Mouse (Mus musculus) kidney, postnatal 0 days (tissue): ENCODE results near the gene Srsf2. TPM values are rescaled to one million over a fixed set of nuclear protein-coding genes. Genes with fewer than 3 reads are reported as not detected.

ENCODE experiments used
- ATAC-seq: fragments of 200-750 bp; cut with Nextera tagmentation; replicated peaks from 2 replicates; pipeline ENCODE4 v1.8.0; 2017; ENCODE audit warnings: low read depth, moderate number of reproducible peaks, moderate TSS enrichment, moderate library complexity; ENCODE audit not compliant: low FRiP score
- DNase-seq: peaks from one replicate; pipeline ENCODE4 v3.0.0-alpha.2; 2016; ENCODE audit warnings: low spot score
- H3K27ac ChIP-seq: fragments of 300-500 bp; sonication (generic); 2 replicates; pipeline ENCODE4 v1.5.1; 2014; ENCODE audit warnings: mild to moderate bottlenecking
- H3K27me3 ChIP-seq: fragments of 300-500 bp; sonication (generic); 2 replicates; pipeline ENCODE4 v1.6.1; 2014; ENCODE audit warnings: low read length, mixed read lengths; ENCODE audit not compliant: insufficient read depth
- H3K36me3 ChIP-seq: fragments of 300-500 bp; sonication (generic); 2 replicates; pipeline ENCODE4 v1.6.1; 2014; ENCODE audit warnings: low read length, mixed read lengths; ENCODE audit not compliant: insufficient read depth
- H3K4me1 ChIP-seq: fragments of 300-500 bp; sonication (generic); replicated peaks from 2 replicates; pipeline ENCODE4 v1.6.1; 2014; ENCODE audit warnings: antibody characterized with exemption, low read length, mixed read lengths; ENCODE audit not compliant: insufficient read depth
- H3K4me2 ChIP-seq: fragments of 300-500 bp; sonication (generic); 2 replicates; pipeline ENCODE4 v1.6.1; 2014; ENCODE audit warnings: mild to moderate bottlenecking, low read length, moderate library complexity, mixed read lengths
- H3K4me3 ChIP-seq: fragments of 300-500 bp; sonication (generic); replicated peaks from 2 replicates; pipeline ENCODE4 v1.5.1; 2014; ENCODE audit warnings: low read depth, low read length
- H3K9ac ChIP-seq: fragments of 300-500 bp; sonication (generic); 2 replicates; pipeline ENCODE4 v1.6.1; 2014; ENCODE audit warnings: low read depth, low read length
- H3K9me3 ChIP-seq: fragments of 300-500 bp; sonication (generic); replicated peaks from 2 replicates; pipeline ENCODE4 v1.6.1; 2016; ENCODE audit warnings: low read length, inconsistent platforms, mixed read lengths
- CTCF ChIP-seq: IDR thresholded peaks from 2 replicates; pipeline ENCODE4 v1.5.1; 2016; ENCODE audit warnings: antibody characterized with exemption, low read depth, mild to moderate bottlenecking, moderate library complexity
- WGBS: fragments of 180-500 bp; shearing (Covaris S2); extraction: QIAGEN DNeasy Blood & Tissue Kit; methylation state at CpG from one replicate; pipeline ENCODE4 v1.1.7; 2014; 5-methylcytosine and 5-hydroxymethylcytosine counted together
- polyA plus RNA-seq: library from polyadenylated mRNA; unstranded; fragments of >200 nt; fragmentation: Nextera tagmentation; extraction: Ambion mirVana; gene quantifications from 2 replicates; pipeline ENCODE4 v1.2.1, GENCODE M21; 2015

Gene Srsf2
- polyA plus RNA-seq, 1 experiment from 2014 or later: 665 TPM

GRCm38 (mm10) chr11:116885275-116886151 is 32.6 kb upstream of the Srsf2 start:
- peak; percentile 94 for TF ChIP-seq CTCF
- 3% methylated on average over 28 of the region's 28 CpGs for WGBS
- no peaks in the 10 kb centered on the region for H3K27me3 ChIP-seq
- peak overlapping the region; percentile 12 for H3K4me3 ChIP-seq
- no peak overlapping the region for H3K27ac ChIP-seq
- no peak overlapping the region for H3K9ac ChIP-seq
- H3K36me3 ChIP-seq: no peaks in the 10 kb centered on the region
- no peaks in the 10 kb centered on the region for H3K9me3 ChIP-seq
- ATAC-seq: peak; percentile 52; the same call in 1 of the 2 replicates
- H3K4me2 ChIP-seq: peak overlapping the region; percentile 50
- peak; percentile 88 for DNase-seq
- H3K4me1 ChIP-seq: no peaks in the 10 kb centered on the region

DNA sequence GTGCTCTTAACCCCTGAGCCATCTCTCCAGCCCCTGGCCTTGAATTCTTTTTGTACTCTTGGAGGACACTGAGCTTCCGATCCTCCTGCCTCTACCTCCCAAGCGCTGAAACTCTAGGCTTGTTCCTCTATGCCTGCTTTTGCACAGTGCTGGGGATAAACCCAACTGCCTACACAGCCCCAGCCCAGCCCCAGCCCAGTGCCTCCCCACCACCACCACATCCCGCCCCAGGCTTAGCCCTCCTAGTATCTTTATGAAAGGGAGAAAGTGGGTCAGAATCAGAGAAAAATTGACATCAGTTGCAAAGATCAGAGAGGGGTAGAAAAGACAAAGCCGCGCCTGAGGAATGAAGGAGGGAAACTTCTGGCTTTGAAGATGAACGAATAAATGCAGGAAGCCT is 31.2 kb upstream of the Srsf2 start:
- no peak for ATAC-seq

GRCm38 (mm10) chr11:116882446-116882845 is 29.6 kb upstream of the Srsf2 start:
- no peaks in the 10 kb centered on the region for H3K36me3 ChIP-seq
- no peaks in the 10 kb centered on the region for H3K27me3 ChIP-seq
- no peaks in the 10 kb centered on the region for H3K4me1 ChIP-seq
- no peak overlapping the region for H3K27ac ChIP-seq
- H3K9ac ChIP-seq: no peak overlapping the region
- no peak overlapping the region for H3K4me3 ChIP-seq
- ATAC-seq: no peak
- WGBS: 83% methylated on average over 10 of the region's 10 CpGs
- no peak for DNase-seq
- TF ChIP-seq CTCF: no peak
- H3K9me3 ChIP-seq: no peaks in the 10 kb centered on the region
- no peak overlapping the region for H3K4me2 ChIP-seq

More for the DNA sequence above, 31.2 kb upstream of the Srsf2 start:
- no peak overlapping the region for H3K27ac ChIP-seq
- DNase-seq: no peak
- H3K4me3 ChIP-seq: no peak overlapping the region
- no peaks in the 10 kb centered on the region for H3K4me1 ChIP-seq
- H3K9ac ChIP-seq: no peak overlapping the region
- 92% methylated on average over 6 of the region's 6 CpGs for WGBS
- no peak overlapping the region for H3K4me2 ChIP-seq
- no peaks in the 10 kb centered on the region for H3K36me3 ChIP-seq
- no peaks in the 10 kb centered on the region for H3K9me3 ChIP-seq
- no peak for TF ChIP-seq CTCF
- H3K27me3 ChIP-seq: no peaks in the 10 kb centered on the region

GRCm38 (mm10) chr11:116881440-116881839 is 28.5 kb upstream of the Srsf2 start:
- no peak overlapping the region for H3K4me3 ChIP-seq
- no peak overlapping the region for H3K4me2 ChIP-seq
- no peaks in the 10 kb centered on the region for H3K4me1 ChIP-seq
- H3K36me3 ChIP-seq: no peaks in the 10 kb centered on the region
- H3K27ac ChIP-seq: no peak overlapping the region
- ATAC-seq: no peak
- TF ChIP-seq CTCF: no peak
- DNase-seq: no peak
- H3K9me3 ChIP-seq: no peaks in the 10 kb centered on the region
- H3K27me3 ChIP-seq: no peaks in the 10 kb centered on the region
- WGBS: 71% methylated on average over 5 of the region's 5 CpGs
- H3K9ac ChIP-seq: no peak overlapping the region

DNA sequence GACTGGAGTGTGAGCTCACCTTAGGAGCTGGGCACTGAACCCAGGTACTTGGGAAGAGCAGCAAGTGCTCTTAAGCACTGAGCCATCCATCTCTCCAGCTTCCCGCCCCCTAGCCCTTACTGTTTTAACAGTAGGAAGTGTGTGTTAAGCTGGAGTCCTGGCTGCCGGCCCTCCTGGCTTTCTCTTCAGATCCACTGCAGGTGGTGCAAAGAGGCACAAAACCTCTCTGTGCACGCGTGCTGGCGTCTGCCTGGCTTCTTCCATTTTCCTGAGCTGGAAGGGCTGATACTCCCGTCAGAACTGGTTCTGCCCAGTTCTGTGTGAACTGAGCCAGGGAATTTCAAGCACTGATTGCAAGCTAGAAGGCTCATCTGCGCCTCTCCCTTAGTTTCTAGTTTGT is 27.9 kb upstream of the Srsf2 start:
- no peak overlapping the region for H3K4me3 ChIP-seq
- H3K4me1 ChIP-seq: no peaks in the 10 kb centered on the region
- DNase-seq (no peak), ATAC-seq (no peak)
- no peaks in the 10 kb centered on the region for H3K36me3 ChIP-seq
- 69% methylated on average over 7 of the region's 7 CpGs for WGBS
- no peak overlapping the region for H3K4me2 ChIP-seq
- TF ChIP-seq CTCF: no peak
- no peak overlapping the region for H3K9ac ChIP-seq
- no peaks in the 10 kb centered on the region for H3K9me3 ChIP-seq
- H3K27ac ChIP-seq: no peak overlapping the region
- H3K27me3 ChIP-seq: no peaks in the 10 kb centered on the region

GRCm38 (mm10) chr11:116878454-116878853 is 25.6 kb upstream of the Srsf2 start:
- H3K4me1 ChIP-seq: no peaks in the 10 kb centered on the region
- ATAC-seq (no peak), DNase-seq (no peak)
- no peaks in the 10 kb centered on the region for H3K27me3 ChIP-seq
- 84% methylated on average over 8 of the region's 8 CpGs for whole genome bisulfite sequencing
- peaks cover 14% of the 10 kb centered on the region; the same call in 1 of the 2 replicates for H3K36me3 ChIP-seq
- H3K4me3 ChIP-seq: no peak overlapping the region
- H3K9me3 ChIP-seq: no peaks in the 10 kb centered on the region
- no peak overlapping the region for H3K4me2 ChIP-seq
- H3K9ac ChIP-seq: no peak overlapping the region
- H3K27ac ChIP-seq: no peak overlapping the region
- TF ChIP-seq CTCF: no peak
